Mouse (Mus musculus) hematopoietic stem cell, adult 5-6 weeks (primary cell): ENCODE data around the gene Npvf. TPM values are rescaled to one million over a fixed set of nuclear protein-coding genes. Genes with fewer than 3 reads are reported as not detected.
A peak's percentile ranks its signal among the peaks of the same experiment; 100 is the strongest.

ENCODE experiments used
- ATAC-seq, 2 experiments: fragments of 125-278 bp in 1 of 2; replicated peaks in 1 of 2; 2 replicates each; pipeline ENCODE4 v1.8.0; 2016 to 2017; ENCODE audit warnings: inconsistent platforms in 2 of 2, mild to moderate bottlenecking in 2 of 2, moderate number of reproducible peaks in 2 of 2, low read depth in 1 of 2, moderate TSS enrichment in 1 of 2; ENCODE audit not compliant: low FRiP score in 2 of 2, poor library complexity in 2 of 2, severe bottlenecking in 2 of 2, insufficient read depth in 1 of 2, low TSS enrichment in 1 of 2
- total RNA-seq: library from RNA; stranded (forward); fragments of 172-1452, 232-1000 nt; gene quantifications from 2 replicates; pipeline ENCODE4 v1.2.3, GENCODE M21; 2017

Npvf gene
- not detected in 2 replicates for total RNA-seq

GRCm38 (mm10) chr6:50654356-50654755 is at the start of gene Npvf:
TSS of gene Npvf (minus strand) at chr6:50654439.
- no peak for ATAC-seq

GRCm38 (mm10) chr6:50689121-50689815 is 35.0 kb upstream of the Npvf start:
- peak in 1 of 2 experiments; percentile 37; a peak in 1 of 4 replicates for ATAC-seq

- ATAC-seq: peak; percentile 45 to 62; a peak in 2 of 4 replicates
These were observed 30.6 kb upstream of the Npvf start for GRCm38 (mm10) chr6:50684646-50685415.

- no peak for ATAC-seq
These were observed 27.3 kb upstream of the Npvf start for GRCm38 (mm10) chr6:50681491-50681890.

- no peak for ATAC-seq
These were observed 26.3 kb upstream of the Npvf start for GRCm38 (mm10) chr6:50680224-50681215.

- ATAC-seq: no peak
These were observed 25.2 kb upstream of the Npvf start for GRCm38 (mm10) chr6:50679486-50679828.

GRCm38 (mm10) chr6:50678826-50679485 is 24.7 kb upstream of the Npvf start:
- peak; percentile 72 to 73; a peak in 3 of 4 replicates for ATAC-seq

GRCm38 (mm10) chr6:50671191-50671590 is 17.0 kb upstream of the Npvf start:
- ATAC-seq: no peak

- no peak for ATAC-seq
These were observed 12.7 kb upstream of the Npvf start for GRCm38 (mm10) chr6:50666937-50667336.

GRCm38 (mm10) chr6:50665020-50665419 is 10.8 kb upstream of the Npvf start:
- no peak for ATAC-seq

- ATAC-seq: no peak
These were observed 10.0 kb upstream of the Npvf start for GRCm38 (mm10) chr6:50664193-50664592.

- ATAC-seq: no peak
These were observed 8.8 kb upstream of the Npvf start for GRCm38 (mm10) chr6:50662925-50663583.

GRCm38 (mm10) chr6:50661729-50662128 is 7.5 kb upstream of the Npvf start:
- ATAC-seq: no peak

GRCm38 (mm10) chr6:50658466-50658865 is 4.2 kb upstream of the Npvf start:
- no peak for ATAC-seq

GRCm38 (mm10) chr6:50658018-50658417 is 3.8 kb upstream of the Npvf start:
- no peak for ATAC-seq

GRCm38 (mm10) chr6:50656426-50656825 is 2.2 kb upstream of the Npvf start:
- no peak for ATAC-seq

GRCm38 (mm10) chr6:50655925-50656324 is 1.7 kb upstream of the Npvf start:
- ATAC-seq: no peak
